Mouse (Mus musculus) left cerebral cortex, adult 9 months (tissue): ENCODE results near the gene Kif18b.
A peak's percentile ranks its signal among the peaks of the same experiment; 100 is the strongest.

ENCODE experiments used
- DNase-seq, 2 experiments: peaks; one replicate each; pipeline ENCODE4 v3.0.0; 2022; ENCODE audit warnings: low spot score in 2 of 2

The Kif18b gene

DNA sequence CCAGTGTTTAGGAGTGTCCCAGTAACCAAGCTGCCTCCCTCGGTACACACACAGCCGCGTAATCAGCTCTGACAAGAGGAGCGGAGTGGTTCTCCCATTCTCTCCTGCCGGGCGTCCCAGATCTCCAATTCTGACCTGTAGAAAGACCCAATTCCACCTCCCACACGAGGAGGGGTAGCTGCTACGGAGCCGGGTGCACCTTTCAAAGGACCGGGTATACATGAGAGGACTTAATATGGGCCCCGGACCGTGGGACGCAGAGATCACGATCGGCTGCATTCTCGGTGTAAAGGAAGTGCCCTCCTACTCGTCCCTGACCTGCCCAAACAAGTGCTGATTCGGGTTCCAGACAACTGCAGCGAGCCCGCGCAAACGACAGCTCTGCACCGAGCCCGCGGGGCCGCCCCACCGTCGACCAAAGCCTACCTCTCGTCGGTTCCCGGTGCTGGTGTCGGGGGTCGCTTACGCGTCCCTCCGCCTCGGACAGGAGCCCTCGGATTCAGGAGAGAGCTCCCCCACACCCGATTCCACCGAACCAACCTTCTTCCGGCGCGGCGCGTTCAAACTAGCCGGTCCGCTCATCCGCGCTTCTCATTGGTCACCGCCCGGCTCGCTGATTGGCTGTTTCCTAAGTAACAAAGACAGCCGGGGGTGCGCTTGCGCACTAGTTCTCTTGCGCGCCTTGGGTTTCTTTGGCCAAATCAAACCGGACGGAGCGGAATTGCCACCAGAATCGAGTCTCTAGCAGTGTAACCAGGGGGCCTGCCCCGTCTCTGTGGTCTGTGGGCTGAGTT, at the start of gene Kif18b:
TSS of gene Kif18b (minus strand) at position 568 of the 794 bp plus-strand sequence.
- peak; percentile 69 to 94 for DNase-seq

DNA sequence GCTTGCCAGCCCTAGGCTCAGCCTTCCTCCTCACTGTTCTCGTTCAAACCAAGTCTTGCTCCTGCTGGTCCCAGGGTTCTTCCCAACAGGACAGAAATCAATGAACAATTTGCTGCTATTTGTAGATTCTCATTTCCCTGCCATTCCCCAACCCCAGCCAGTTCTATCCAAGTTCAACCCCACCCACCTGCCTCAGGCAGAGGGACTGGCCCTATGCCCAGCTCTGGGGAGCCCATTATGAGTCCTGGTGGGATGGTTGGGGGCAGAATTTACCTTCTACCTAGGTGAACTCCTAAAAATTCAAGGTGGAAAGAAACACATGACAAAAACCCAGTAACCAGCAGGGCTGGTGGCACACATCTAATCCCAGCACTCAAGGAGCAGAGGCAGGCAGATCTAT, 47.4 kb upstream of the Kif18b start:
- DNase-seq: no peak

GRCm38 (mm10) chr11:102971604-102972003, 46.7 kb upstream of the Kif18b start:
- no peak for DNase-seq

DNA sequence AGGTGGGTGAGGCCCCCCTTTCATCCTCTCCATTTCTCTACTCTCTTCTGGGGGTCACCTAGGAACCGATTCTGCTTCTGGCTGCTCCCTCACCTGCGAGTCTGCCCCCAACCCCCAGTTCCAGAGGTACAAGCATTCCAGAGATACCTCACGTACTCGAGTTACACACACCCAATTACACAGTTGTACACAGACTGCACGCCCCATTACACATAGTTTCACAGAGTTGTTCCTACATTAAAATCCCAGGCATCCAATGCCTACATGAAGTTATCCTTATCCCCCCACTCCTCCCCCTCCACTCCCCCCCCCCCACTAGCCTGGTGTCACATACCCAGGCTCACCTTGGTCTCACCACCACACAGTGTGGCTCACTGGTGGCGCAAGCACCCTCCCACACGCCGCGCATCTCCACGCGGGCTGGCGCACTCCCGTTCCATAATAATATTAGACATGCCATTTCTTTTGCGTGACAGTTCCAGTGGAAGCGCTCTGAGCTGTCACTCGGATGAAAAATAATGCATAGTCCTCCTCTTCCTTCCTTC, 39.7 kb upstream of the Kif18b start:
- no peak for DNase-seq

DNA sequence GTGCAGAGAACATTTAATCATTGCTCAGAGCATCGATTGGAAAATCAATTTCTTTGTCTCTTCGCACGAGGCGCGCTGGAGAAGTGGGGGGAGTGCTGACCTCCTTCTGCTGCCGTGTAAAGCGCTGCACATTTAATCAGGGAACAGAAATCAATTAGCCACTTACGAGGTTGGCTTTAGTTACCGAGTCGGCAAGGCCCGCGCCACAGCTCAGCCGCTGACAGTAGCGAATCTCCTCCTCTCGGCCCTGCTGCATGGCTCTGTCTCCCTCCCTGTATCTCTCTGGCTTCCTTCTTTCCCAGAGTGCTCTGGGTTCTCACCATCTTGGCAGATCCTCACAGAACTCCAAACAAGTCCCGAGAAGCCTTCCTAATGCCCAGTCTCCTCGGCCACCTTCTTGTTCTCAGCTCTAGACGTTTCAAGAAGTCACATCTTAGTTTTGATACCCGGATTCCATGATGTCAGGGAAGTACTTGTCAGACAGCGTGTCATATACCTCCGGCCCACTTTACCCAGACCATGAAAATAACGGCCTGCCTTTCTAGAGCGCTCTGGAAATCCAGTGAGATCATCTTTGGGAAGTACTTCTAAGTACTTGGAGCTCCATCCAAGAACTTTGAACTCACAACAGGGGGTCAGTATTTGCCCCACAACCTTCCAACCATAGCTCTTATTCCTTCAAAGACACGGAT, 39.1 kb upstream of the Kif18b start:
- DNase-seq: no peak

DNA sequence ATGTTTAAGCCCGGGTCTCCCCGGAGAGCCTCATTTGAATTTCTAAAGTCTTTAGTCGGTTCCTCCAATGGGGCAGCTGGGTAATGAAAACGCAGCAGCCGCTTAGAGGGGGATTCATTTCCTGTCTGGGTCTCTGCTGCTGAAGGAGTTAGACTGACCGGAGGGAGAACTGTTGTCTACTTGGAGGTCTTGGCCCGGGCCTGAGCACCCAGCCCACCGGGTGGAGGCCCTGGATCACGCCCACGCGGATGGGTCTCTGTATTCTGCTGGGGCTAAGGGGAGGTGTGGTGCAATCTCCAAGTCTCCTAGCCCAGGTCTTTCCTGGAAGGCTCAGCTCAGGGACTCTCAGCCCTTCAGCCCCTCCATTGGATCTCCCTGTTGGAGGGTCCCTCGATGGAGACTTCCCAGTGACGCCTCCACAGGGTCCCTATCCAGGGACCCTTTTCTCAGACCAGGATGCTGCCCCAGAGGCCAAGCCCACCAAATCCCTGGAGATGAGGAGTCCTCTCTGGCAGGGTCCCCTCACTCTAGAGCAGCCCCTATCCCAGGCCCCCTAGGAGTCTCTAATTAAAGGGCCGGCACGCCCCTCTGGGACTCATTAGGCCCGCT, 38.4 kb upstream of the Kif18b start:
- DNase-seq: no peak

DNA sequence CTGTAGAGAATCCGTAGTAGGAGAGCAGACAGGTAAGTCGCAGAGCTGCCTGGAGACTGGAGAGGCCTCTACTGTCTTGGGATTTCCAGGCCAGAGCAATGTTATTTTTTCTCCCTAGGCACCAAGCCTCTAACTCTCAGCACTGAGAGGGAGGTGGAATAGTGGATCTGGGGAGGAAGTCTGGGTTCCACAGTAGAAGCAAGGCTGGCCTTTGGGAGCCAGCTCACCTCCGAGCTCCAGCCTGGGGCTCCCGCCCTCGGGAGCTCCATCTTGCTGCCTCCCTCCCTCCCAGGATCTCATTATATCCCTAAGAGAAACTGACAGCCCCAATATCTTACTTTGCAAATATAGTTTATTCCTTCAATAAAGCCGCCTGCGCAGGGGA, 37.9 kb upstream of the Kif18b start:
- no peak for DNase-seq

DNA sequence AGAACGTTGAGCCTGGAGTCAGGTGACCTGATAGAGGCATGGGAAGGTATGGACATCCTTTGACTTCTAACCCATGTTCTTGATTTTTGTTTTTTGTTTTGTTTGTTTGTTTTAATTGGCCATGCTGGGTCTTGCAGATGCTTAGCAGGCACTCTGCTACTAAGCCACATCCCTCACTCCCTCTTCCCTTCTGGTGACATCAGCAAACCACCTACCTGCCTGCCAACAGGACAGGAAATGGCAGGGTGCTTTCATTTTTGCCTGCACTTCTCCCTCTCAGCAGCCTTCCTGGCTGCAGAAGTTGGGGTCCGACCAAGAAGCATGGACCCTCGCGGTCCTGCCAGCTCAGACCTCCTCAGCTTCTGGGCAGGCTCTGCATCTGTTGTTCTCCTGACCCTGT, 36.2 kb upstream of the Kif18b start:
- DNase-seq: no peak

DNA sequence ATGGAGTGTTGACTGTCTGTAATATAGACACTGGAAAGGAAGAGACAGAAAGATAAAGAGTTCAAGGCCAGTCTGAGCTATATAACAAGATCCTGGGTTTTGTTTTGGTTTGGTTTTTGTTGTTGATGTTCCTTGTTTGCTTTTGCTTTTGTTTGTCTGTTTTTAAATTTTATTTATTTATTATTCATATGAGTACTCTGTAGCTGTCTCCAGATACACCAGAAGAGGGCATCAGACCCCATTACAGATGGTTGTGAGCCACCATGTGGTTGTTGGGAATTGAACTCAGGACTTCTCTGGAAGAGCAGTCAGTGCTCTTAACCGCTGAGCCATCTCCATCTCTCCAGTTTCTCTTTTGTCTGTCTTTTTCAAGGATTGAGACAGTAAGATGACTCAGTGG, 33.9 kb upstream of the Kif18b start:
- DNase-seq: no peak

DNA sequence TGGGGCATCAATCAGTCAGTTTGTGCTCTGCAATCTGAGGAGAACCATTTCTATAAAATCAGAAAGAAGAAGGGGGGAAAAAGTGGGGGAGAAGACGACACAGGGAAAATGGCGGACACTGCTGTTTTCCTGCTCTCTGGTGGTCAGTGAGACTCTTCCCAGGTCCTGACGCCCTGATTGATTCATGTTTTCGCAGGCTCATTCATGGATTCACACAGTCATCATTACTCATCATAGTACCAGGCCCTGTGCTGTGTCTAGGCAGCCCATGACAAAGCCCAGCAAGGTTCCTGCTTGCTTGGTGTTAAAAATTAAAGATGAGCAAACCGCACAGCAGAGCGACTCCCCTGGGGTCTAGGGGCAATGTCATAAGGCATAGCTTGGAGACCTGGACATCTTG, 33.5 kb upstream of the Kif18b start:
- no peak for DNase-seq

DNA sequence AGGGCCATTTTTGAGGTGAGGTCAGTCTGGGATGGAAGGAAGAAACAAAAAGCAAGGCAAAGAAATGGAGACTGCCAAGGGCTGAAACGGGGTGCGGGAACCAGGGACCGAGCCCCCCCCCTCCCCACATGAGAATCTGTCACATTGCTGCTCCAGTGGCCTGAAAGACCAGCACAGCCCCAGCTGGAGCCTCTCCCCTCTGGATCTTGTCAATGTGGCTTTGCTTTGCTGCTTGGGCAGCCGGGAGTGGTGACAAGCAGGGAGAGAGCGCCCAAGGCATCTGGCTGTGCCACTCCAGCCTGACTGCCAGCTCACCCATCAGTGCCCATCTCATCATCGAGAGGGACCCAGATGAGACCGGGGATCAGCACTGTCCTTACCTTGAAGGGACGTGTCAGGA, 32.8 kb upstream of the Kif18b start:
- no peak for DNase-seq

- no peak for DNase-seq
Measured at GRCm38 (mm10) chr11:102956962-102957614, 32.2 kb upstream of the Kif18b start.

DNA sequence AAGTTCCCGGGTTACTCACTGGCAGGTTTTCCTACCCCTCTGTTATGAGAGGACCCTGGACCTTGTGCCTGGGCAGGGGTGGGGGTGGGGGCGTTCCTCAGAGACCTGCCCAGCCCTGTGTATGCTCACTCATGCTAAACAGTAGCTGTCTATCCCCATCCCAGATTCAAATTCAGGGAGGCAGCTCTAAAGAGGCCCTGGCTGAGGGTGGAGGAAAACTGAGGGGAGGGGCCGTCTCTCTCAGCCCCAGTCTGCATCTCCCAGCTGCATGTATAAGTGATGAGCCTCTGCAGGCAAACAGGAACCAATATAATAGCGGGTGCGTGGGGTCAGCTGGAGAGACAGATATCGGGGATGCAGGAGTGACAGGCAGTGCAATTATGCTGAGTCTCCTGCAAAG, 28.0 kb upstream of the Kif18b start:
- no peak for DNase-seq

DNA sequence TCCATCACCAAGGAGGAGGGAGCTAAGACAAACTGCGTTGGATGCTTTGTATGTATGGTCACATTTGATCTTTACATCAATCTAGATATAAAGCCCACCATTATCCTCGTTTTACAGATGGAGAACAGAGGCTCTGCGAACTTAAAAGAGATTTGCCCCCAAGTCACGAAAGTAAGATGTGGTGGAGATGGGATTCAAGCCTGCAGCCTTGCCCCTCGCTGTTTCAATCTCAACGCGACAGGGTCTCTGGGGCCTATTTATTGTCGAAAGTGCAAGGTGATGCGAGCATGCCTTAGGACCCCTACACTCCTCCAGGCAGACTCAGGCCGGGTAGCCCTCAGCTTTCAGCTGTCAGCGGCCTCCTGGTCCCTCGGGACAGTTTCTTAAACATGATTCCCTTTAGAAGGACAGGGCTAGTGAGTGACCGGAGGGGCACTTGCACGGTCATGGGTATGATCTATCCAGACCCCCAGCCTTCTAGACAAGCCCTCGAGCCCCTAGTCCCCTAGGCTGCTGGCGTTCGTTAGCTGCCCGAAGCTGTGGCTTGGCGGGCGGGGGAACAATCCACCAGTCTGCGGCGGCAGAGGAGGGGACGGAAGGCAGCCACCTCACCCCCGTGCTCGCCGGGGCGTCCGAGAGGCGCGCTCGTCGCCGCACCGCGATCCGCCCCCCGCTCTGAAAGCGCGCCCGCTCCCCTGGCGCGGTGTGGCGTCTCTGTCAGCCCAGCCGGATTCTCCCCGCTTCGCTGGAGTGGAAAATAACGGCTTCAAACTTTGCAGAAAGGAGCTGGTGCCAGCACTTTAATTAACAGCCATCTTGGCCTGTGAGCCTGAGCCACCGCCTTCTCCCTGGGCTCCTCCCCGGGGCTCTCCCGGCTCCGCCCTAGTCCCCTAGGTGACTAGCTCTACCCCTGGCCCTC, 23.4 kb upstream of the Kif18b start:
- DNase-seq: no peak

GRCm38 (mm10) chr11:102946992-102947343, 22.0 kb upstream of the Kif18b start:
- no peak for DNase-seq

- DNase-seq: peak in 1 of 2 experiments; percentile 55
Measured at GRCm38 (mm10) chr11:102946265-102946991, 21.5 kb upstream of the Kif18b start, which contains the start of gene C1ql1. Gene C1ql1 (minus strand): TSS chr11:102946688.

DNA sequence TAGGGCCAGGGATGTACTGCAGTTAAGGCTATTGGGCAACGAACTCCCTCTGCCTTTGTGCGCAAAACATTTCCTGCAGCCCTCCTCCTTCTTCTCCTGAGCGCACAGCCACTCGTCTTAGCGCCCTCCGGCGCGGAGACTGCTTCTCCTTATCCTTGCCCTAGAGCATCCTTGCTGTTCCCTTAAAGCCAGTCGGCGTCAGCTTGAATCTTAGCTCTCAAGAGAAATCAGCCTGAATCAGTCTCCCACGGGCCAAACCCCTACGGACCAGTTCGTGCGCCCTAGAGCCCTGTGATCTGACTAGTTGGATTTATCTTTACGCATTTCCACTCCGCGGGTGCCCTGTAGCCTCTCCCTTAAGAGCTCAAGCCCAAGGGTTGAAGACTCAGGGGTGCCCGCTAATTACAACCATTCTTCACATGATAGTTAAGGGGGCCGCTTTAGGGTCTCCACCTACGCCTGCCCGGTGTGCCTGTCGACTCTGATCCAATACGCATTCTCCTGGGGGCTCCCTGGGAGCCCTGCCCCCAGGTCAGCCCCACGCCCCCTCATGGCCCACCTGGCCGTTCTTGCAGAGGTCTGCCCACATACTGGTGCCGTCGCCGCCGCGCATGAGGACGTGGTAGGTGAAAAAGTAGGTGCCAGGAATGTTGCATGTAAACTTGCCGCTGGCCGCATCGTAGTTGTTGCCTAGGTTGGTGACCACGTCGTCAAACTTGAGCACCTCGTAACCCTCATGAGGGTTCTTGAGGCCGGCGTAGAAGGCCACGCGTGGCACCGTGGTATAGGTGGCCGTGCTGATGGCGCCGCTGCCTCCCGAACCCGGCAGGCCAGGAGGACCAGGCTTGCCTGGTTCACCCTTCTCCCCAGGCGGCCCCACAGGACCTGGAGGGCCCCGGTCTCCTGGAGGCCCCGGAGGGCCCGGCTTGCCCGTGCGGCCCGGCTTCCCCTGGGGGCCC, 20.7 kb upstream of the Kif18b start:
- no peak for DNase-seq

GRCm38 (mm10) chr11:102941236-102941635, 16.3 kb upstream of the Kif18b start:
- no peak for DNase-seq

DNA sequence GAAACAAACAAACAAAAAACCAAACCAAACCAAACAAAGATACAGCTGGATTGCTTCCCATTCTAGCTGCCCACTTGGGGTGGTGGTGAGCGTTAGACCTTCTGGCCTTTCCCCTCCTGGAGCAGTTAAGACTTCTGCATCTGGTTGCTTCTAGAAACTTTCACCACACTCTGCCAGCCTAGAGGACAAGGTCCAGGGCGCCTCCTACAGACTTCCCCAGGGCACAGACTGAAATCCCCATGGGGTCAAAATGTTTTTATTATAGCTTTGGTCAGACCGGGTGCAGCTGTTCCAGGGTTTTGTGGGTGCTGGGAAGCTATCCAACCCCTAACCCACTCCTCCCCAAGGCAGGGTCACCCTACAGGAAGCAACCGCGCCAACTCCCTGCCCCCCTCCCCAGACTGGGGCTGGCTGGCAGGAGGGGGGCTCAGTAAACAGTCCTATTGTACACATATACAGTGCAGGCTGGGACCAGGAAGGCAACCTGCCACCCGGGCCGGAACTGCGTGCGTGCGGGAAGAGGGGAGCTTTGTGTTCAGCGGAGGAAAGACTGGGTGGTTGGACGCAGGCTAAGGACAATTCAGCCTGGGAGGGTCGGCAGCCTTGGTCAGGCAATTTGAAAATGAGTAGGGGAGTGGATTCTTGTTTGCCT, 14.2 kb upstream of the Kif18b start:
- DNase-seq: no peak
